Mouse (Mus musculus): ENCODE measurements at regions not wholly inside any gene's neighbourhood (a gene's known extent, or its start where the extent isn't known, plus 50 kb on each side); places are given as distances from the start of the nearest gene placed in this dataset.

DNA sequence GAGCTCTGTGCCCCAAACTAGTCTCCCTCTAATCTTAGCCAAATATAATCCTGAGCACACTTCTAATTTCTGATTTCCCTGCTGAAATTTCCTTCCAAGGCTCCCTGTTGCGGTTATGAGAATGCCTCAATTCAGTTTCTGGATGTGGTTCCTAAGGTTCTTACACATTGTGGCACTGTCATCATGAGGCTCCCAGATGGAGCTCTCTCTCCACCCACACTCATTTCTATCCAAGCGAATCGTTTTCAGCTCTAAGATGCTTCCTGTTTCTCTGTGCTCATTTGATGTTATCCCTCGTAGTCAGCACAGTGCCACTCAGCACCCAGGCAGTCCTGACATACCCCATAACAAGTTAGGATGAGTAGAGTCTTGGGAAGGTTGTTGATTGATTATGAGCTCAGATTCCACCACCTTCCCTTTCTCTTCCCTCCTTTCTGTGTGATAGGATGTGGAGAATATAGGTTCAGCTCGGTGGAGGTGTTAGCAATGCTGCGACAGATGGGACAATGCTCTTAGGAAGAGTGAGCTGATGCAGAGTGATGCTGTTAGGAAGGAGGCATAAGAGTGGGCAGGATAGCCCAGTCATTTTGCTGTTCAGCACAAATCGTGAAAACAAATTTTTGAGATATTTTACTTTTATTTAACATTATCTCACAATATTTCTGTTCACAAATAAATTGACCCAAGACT is 808.7 kb upstream of the Zeb2 start:
- no peak for TF ChIP-seq CTCF (IDR thresholded peaks at IDR 0.05 in 2 of 3, conservative IDR thresholded peaks at IDR 0.05 in 1 of 3; ENCODE audit: control insufficient read depth in 1 of 3, insufficient read depth in 1 of 3, low read depth in 2 of 3, low read length in 3 of 3, poor library complexity in 1 of 3, severe bottlenecking in 1 of 3)
- TF ChIP-seq POLR2A (IDR thresholded peaks at IDR 0.05; ENCODE audit: control insufficient read depth in 1 of 2, insufficient read depth in 1 of 2, low read depth in 1 of 2, low read length in 2 of 2, poor library complexity in 1 of 2) = no peak
- TF ChIP-seq GATA1 (IDR thresholded peaks at IDR 0.05; ENCODE audit: low read depth, low read length) = no peak
- no peak for TF ChIP-seq UBTF (IDR thresholded peaks at IDR 0.05; ENCODE audit: borderline replicate concordance, insufficient read depth, low read depth, low read length)
